Mouse (Mus musculus) lung, postnatal 0 days (tissue): ENCODE data around the gene Usp22. TPM values are rescaled to one million over a fixed set of nuclear protein-coding genes. Genes with fewer than 3 reads are reported as not detected.

Experiments used
- ATAC-seq: fragments of 200-750 bp; cut with Nextera tagmentation; 2 replicates; pipeline ENCODE4 v1.8.0; 2017; ENCODE audit warnings: moderate library complexity
- DNase-seq: peaks from one replicate; pipeline ENCODE4 v3.0.0-alpha.2; 2016; ENCODE audit warnings: low spot score
- H3K27ac ChIP-seq: fragments of 300-500 bp; sonication (generic); 2 replicates; pipeline ENCODE4 v1.5.1; 2014; ENCODE audit warnings: antibody characterized with exemption, mild to moderate bottlenecking, low read length, mixed read lengths
- H3K27me3 ChIP-seq: fragments of 300-500 bp; sonication (generic); replicated peaks from 2 replicates; pipeline ENCODE4 v1.6.1; 2014; ENCODE audit warnings: low read length, mixed read lengths; ENCODE audit not compliant: insufficient read depth
- H3K36me3 ChIP-seq: fragments of 300-500 bp; sonication (generic); 2 replicates; pipeline ENCODE4 v1.6.1; 2014; ENCODE audit warnings: low read length, mixed read lengths; ENCODE audit not compliant: insufficient read depth
- H3K4me1 ChIP-seq: fragments of 300-500 bp; sonication (generic); 2 replicates; pipeline ENCODE4 v1.6.1; 2014; ENCODE audit warnings: antibody characterized with exemption, low read depth, low read length, mixed read lengths; ENCODE audit not compliant: insufficient read depth
- H3K4me2 ChIP-seq: fragments of 300-500 bp; sonication (generic); replicated peaks from 2 replicates; pipeline ENCODE4 v1.6.1; 2014; ENCODE audit warnings: low read depth, mild to moderate bottlenecking, low read length, moderate library complexity, mixed read lengths
- H3K4me3 ChIP-seq: fragments of 300-500 bp; sonication (generic); 2 replicates; pipeline ENCODE4 v1.5.1; 2014; ENCODE audit warnings: low read depth, low read length
- H3K9ac ChIP-seq: fragments of 300-500 bp; sonication (generic); replicated peaks from 2 replicates; pipeline ENCODE4 v1.6.1; 2014; ENCODE audit warnings: low read depth, mild to moderate bottlenecking
- H3K9me3 ChIP-seq: fragments of 300-500 bp; sonication (generic); 2 replicates; pipeline ENCODE4 v1.6.1; 2016; ENCODE audit warnings: low read length, mixed read lengths
- CTCF ChIP-seq: IDR thresholded peaks from 2 replicates; pipeline ENCODE4 v1.5.1; 2016; ENCODE audit warnings: antibody characterized with exemption, mild to moderate bottlenecking
- EP300 ChIP-seq: IDR thresholded peaks from 2 replicates; pipeline ENCODE4 v1.6.1; 2016; ENCODE audit warnings: antibody characterized with exemption, mild to moderate bottlenecking, control low read depth
- WGBS: fragments of 180-500 bp; shearing (Covaris S2); extraction: QIAGEN DNeasy Blood & Tissue Kit; methylation state at CpG from one replicate; pipeline ENCODE4 v1.1.7; 2014; 5-methylcytosine and 5-hydroxymethylcytosine counted together
- polyA plus RNA-seq: library from polyadenylated mRNA; unstranded; fragments of >200 nt; fragmentation: Nextera tagmentation; extraction: Ambion mirVana; gene quantifications from 2 replicates; pipeline ENCODE4 v1.2.1, GENCODE M21; 2015

The Usp22 gene
- polyA plus RNA-seq, 1 experiment from 2014 or later = 38.4 TPM

DNA sequence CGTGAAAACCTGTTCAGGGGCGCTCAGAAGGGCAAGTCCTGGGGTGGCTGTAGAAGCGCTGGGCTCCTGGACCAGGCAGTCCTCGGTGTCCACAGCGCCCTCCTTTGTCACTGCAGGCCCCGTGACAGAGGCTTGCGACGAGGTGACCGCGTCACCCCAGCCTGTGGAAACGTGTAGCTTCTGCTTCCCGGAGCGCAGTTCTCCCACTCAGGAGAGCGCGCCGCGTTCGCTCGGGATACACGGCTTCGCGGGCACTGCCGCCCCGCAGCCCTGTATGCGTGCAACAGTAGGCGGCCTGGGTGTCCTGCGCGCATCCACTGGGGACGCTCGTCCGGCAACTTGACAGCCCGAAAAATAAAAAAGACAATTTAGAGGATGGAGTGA lies 27.6 kb downstream of the Usp22 start:
- Histone ChIP-seq H3K4me2 (peak overlapping the region; percentile 50), H3K4me1 (no peaks in the 10 kb centered on the region), H3K27ac (no peak overlapping the region), H3K36me3 (peaks cover 5% of the 10 kb centered on the region), H3K9me3 (no peaks in the 10 kb centered on the region), H3K27me3 (no peaks in the 10 kb centered on the region; the same call in 1 of the 2 replicates), H3K4me3 (peak overlapping the region; percentile 26), H3K9ac (no peak overlapping the region)
- peak; percentile 82 for ATAC-seq
- WGBS = 9% methylated on average over 30 of the region's 32 CpGs
- peak; percentile 51 for DNase-seq
- TF ChIP-seq CTCF (peak; percentile 54), EP300 (no peak)

DNA sequence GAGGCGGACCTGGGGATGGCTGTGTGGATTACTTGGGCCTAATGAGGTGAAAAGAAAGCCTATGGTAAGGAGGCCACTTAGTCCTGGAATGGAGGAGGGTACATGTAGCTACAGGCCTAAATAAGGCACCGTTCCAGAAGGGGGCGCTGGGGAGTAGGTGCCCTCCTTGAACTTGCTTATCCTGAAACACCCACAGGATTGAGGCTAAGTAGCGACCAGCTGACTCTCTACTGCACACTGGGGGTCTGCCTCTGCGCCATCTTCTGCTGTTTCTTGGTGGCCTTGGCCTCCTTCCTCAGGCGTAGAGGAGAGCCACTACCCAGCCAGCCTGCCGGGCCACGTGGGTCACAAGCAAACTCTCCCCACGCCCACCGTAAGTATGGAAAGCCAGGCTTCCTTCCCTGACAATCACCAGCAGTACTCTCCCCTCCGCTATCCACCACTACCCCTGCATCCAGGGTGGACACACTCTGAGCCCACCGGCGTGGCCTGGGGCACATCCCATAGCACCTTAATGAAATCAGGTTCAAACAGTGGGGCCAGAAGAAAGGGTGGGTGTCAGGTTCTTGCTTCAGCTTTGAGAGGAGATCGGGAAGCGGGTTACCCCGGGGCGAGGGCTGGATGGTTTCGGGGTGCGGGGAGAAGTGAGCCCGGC lies 28.1 kb downstream of the Usp22 start:
- Histone ChIP-seq H3K4me1 (no peaks in the 10 kb centered on the region), H3K9ac (no peak overlapping the region), H3K9me3 (no peaks in the 10 kb centered on the region), H3K27ac (no peak overlapping the region), H3K4me3 (peak overlapping the region; percentile 26), H3K4me2 (peak overlapping the region; percentile 50), H3K36me3 (no peaks in the 10 kb centered on the region), H3K27me3 (no peaks in the 10 kb centered on the region; the same call in 1 of the 2 replicates)
- TF ChIP-seq EP300 (no peak), CTCF (peak; percentile 69)
- ATAC-seq (peak; percentile 36; the same call in 1 of the 2 replicates), DNase-seq (peak; percentile 57)
- 20% methylated on average over 19 of the region's 20 CpGs for WGBS

DNA sequence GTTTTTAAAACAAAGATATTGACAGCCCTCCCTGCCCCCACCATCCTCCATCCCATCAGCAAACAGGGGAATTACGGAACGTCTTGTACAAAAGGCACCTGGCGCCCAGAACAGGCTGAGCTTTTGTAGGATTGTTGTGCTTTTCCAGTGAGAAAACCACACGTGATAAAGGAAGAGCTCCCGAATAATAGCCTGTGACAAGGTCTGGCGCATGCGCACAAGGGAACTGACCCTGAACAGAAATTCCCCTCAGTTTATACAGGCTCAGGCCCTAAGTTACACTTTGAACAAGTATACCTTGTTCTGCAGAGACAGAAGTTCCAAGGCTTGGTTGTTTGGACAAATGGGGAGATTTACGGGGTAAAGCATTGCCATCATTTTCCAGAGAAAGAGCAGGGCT lies 29.3 kb downstream of the Usp22 start:
- Histone ChIP-seq H3K9me3 (no peaks in the 10 kb centered on the region), H3K4me2 (no peak overlapping the region), H3K27ac (no peak overlapping the region), H3K4me3 (no peak overlapping the region), H3K27me3 (no peaks in the 10 kb centered on the region; the same call in 1 of the 2 replicates), H3K4me1 (no peaks in the 10 kb centered on the region), H3K36me3 (no peaks in the 10 kb centered on the region), H3K9ac (no peak overlapping the region)
- WGBS = 72% methylated on average over 8 of the region's 8 CpGs
- no peak for ATAC-seq
- TF ChIP-seq EP300 (no peak), CTCF (no peak)
- no peak for DNase-seq

DNA sequence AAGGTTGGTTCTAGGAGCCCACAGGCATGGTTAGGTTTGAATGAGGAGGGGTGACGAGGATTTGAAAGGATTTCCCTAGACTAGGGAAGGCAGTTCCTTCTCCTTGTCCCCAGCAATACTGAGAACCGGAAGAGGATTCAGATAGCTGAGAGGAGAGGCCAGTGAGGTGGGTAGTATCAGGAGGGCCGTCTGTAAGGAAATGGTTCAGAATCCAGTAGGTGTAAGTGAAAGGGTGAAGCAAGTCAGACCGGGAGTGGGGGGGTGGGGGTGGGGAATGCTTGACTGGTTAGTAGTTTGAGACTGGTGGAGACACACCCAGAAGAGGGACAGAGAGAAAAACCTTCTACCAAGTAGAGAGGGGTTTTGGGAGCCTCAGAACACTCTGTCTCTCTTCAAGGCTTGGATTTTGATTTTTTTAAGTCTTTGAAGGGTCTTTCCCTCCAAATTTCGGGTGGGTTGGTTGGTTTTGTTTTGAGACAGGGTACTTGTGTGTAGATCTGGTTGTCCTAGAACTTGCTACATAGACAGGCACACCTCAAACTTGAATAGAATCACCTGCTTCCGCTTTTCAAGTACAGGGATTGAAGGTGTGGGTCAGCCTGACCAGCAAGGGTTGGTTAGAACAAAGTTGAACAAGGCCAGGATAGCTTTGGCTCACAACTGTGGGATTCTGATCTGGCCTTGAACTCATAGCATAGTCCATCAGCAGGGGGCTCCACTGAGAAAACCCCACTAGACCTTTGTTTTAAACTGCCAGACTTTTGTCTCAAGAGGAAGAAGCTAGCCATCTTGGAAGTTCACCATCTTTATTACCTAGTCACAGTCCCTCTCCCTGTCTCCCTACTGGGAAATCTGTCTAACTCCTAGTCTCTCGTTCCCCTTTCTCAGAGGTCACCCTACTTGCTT lies 31.0 kb downstream of the Usp22 start:
- no peak for ATAC-seq
- H3K36me3 ChIP-seq = no peaks in the 10 kb centered on the region
- no peaks in the 10 kb centered on the region for H3K4me1 ChIP-seq
- no peak overlapping the region for H3K4me3 ChIP-seq
- no peak for TF ChIP-seq EP300
- TF ChIP-seq CTCF = peak; percentile 38
- WGBS = 66% methylated on average over 7 of the region's 7 CpGs
- no peaks in the 10 kb centered on the region for H3K9me3 ChIP-seq
- H3K4me2 ChIP-seq = 0 out of 2 replicates have a peak overlapping the region, but pooled peaks have one; percentile 33
- no peaks in the 10 kb centered on the region; the same call in 1 of the 2 replicates for H3K27me3 ChIP-seq
- H3K27ac ChIP-seq = no peak overlapping the region
- H3K9ac ChIP-seq = no peak overlapping the region
- peak; percentile 6 for DNase-seq

DNA sequence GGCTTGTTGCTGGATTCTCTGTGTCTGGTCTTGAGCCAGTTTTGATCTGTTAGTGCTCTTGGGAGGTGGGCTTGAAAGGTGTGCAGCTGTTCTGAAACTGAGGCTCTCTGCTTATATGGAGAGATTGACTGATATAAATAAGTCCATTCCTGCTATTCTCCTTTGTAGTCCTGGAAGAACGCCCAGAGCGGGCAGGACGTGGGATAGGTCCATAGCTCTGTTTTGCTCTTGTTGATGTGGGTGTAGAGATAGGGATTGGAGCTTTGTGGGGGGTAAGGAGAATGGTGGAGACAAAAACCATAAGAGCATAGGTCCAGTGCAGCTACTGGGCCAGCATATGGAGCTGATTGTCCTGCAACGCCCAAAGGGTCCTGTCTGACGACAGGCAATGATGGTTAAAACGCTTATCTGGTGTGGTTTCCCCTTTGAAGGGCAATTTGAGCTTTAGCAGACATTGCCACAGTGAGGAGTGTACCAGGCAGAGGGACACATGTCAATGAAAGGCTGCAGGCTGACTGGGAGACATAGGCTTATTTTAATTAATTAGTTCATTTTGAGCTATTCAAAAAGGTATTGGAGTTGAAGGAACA lies 31.8 kb downstream of the Usp22 start:
- no peak overlapping the region for H3K4me3 ChIP-seq
- H3K4me2 ChIP-seq = peak overlapping the region; percentile 33
- H3K27me3 ChIP-seq = no peaks in the 10 kb centered on the region; the same call in 1 of the 2 replicates
- ATAC-seq (no peak), DNase-seq (peak; percentile 32)
- H3K27ac ChIP-seq = peak overlapping the region; percentile 62; the same call in 1 of the 2 replicates
- TF ChIP-seq EP300 = no peak
- no peak for TF ChIP-seq CTCF
- H3K36me3 ChIP-seq = no peaks in the 10 kb centered on the region
- H3K9me3 ChIP-seq = no peaks in the 10 kb centered on the region
- WGBS = 64% methylated on average over 6 of the region's 6 CpGs
- no peak overlapping the region for H3K9ac ChIP-seq
- no peaks in the 10 kb centered on the region for H3K4me1 ChIP-seq

DNA sequence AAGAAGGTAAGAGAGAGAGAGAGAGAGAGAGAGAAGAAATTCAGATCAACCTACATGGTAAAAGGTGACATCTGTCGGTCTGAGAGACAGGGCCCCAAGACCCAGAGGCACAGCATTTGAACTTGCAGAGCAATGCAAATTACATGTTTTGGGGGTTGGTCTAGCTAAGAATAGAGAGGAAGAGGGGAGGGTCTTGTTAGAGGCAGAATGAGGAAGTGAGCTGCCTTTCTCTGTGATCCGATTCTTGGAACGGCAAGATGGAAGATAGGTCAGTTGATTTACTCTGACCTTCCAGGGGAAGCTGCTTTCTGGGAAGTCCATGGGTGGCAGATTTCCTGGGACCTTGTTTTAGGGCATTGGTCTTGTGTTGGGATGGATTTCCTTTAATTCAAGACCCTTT lies 32.6 kb downstream of the Usp22 start:
- H3K27me3 ChIP-seq = no peaks in the 10 kb centered on the region; the same call in 1 of the 2 replicates
- H3K27ac ChIP-seq = peak overlapping the region; percentile 62
- no peak overlapping the region for H3K9ac ChIP-seq
- H3K9me3 ChIP-seq = no peaks in the 10 kb centered on the region
- peak; percentile 63 for DNase-seq
- no peak overlapping the region for H3K4me3 ChIP-seq
- 41% methylated on average over 3 of the region's 3 CpGs for WGBS
- no peaks in the 10 kb centered on the region for H3K36me3 ChIP-seq
- peak overlapping the region; percentile 33; the same call in 1 of the 2 replicates for H3K4me2 ChIP-seq
- H3K4me1 ChIP-seq = no peaks in the 10 kb centered on the region
- ATAC-seq = peak; percentile 41; the same call in 1 of the 2 replicates
- TF ChIP-seq EP300 (no peak), CTCF (no peak)
